Mouse (Mus musculus) limb, embryonic 11.5 days (tissue): ENCODE measurements around the gene Lmod1. TPM values are rescaled to one million over a fixed set of nuclear protein-coding genes. Genes with fewer than 3 reads are reported as not detected.

ENCODE experiments used
- ATAC-seq: fragments of 200-750 bp; cut with Nextera tagmentation; 2 replicates; pipeline ENCODE4 v1.8.0; 2017; ENCODE audit warnings: low read depth; ENCODE audit not compliant: insufficient number of reproducible peaks, low FRiP score, low TSS enrichment
- DNase-seq: peaks from one replicate; pipeline ENCODE4 v3.0.0-alpha.2; 2015; ENCODE audit warnings: low spot score
- H3K27ac ChIP-seq: fragments of 300-500 bp; sonication (generic); replicated peaks from 2 replicates; pipeline ENCODE4 v1.5.1; 2014; ENCODE audit warnings: low read depth, mild to moderate bottlenecking, low read length
- H3K27me3 ChIP-seq: fragments of 300-500 bp; sonication (generic); 2 replicates; pipeline ENCODE4 v1.6.1; 2014; ENCODE audit warnings: mild to moderate bottlenecking, low read length, mixed read lengths; ENCODE audit not compliant: control insufficient read depth, insufficient read depth
- H3K36me3 ChIP-seq: fragments of 300-500 bp; sonication (generic); 2 replicates; pipeline ENCODE4 v1.6.1; 2014; ENCODE audit warnings: mild to moderate bottlenecking, low read length, moderate library complexity, mixed read lengths; ENCODE audit not compliant: control insufficient read depth, insufficient read depth
- H3K4me1 ChIP-seq: fragments of 300-500 bp; sonication (generic); 2 replicates; pipeline ENCODE4 v1.6.1; 2014; ENCODE audit warnings: low read length, mixed read lengths; ENCODE audit not compliant: control insufficient read depth, insufficient read depth
- H3K4me2 ChIP-seq: fragments of 300-500 bp; sonication (generic); 2 replicates; pipeline ENCODE4 v1.6.1; 2014; ENCODE audit warnings: low read depth, mild to moderate bottlenecking, moderate library complexity; ENCODE audit not compliant: severe bottlenecking
- H3K4me3 ChIP-seq: fragments of 300-500 bp; sonication (generic); 2 replicates; pipeline ENCODE4 v1.5.1; 2014; ENCODE audit warnings: low read depth, low read length
- H3K9ac ChIP-seq: fragments of 300-500 bp; sonication (generic); 2 replicates; pipeline ENCODE4 v1.6.1; 2014; ENCODE audit warnings: mild to moderate bottlenecking, low read length
- H3K9me3 ChIP-seq: fragments of 300-500 bp; sonication (generic); 2 replicates; pipeline ENCODE4 v1.6.1; 2016; ENCODE audit warnings: low read length; ENCODE audit not compliant: control insufficient read depth
- WGBS: fragments of 180-500 bp; shearing (Covaris S2); extraction: QIAGEN DNeasy Blood & Tissue Kit; methylation state at CpG from one replicate; pipeline ENCODE4 v1.1.7; 2014; 5-methylcytosine and 5-hydroxymethylcytosine counted together
- polyA plus RNA-seq: library from polyadenylated mRNA; unstranded; fragments of >200 nt; fragmentation: Nextera tagmentation; extraction: Ambion mirVana; gene quantifications from 2 replicates; pipeline ENCODE4 v1.2.1, GENCODE M21; 2014

Gene Lmod1
- polyA plus RNA-seq, 1 experiment from 2014 or later: 0.39 TPM

DNA sequence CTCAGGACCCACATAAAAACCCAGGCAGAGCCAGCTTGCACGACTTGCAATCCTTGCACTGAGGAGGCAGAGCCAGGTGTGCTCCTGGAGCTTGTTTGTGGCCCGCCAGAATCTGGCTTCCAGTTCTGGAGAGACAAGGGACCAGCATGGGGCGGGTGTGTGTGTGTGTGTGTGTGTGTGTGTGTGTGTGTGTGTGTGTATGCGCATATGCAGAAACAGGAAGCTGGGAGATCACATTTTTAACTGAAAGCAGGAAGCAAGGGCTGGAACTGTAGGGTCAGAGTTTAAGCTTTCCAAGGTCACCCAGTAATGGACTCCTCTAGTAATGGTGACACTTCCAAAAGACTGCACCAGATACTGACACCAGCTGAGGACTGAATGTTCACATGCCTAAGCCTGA lies 19.4 kb downstream of the Lmod1 start:
- no peak for ATAC-seq
- Histone ChIP-seq H3K9me3 (no peaks in the 10 kb centered on the region), H3K36me3 (no peaks in the 10 kb centered on the region), H3K4me3 (no peak overlapping the region), H3K9ac (no peak overlapping the region), H3K27ac (no peak overlapping the region), H3K4me2 (no peak overlapping the region), H3K4me1 (0 out of 2 replicates have a peak, but pooled peaks cover 2% of the 10 kb centered on the region), H3K27me3 (no peaks in the 10 kb centered on the region)
- 49% methylated on average over 4 of the region's 4 CpGs for WGBS
- DNase-seq: no peak

DNA sequence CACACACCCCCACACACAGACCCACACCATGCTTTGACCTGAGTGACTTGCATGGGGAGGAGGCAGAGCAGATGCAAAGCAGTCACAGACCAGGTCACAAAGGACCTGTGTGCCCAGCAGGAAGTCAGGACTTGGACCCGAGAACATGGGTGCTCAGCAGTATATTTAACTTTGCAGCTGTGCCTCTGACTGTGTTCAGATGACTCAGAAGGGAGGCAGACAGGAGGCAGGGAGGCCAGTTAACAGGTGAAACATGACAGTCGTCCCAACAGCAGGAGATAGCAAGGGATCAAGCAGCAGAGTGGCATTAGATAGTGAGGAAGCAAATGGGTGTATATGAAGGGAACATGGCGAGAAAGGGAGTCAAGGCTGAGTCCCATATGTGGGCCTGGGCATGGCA lies 22.3 kb downstream of the Lmod1 start:
- WGBS: 67% methylated on average over 3 of the region's 3 CpGs
- Histone ChIP-seq H3K9ac (no peak overlapping the region), H3K4me1 (0 out of 2 replicates have a peak, but pooled peaks cover 2% of the 10 kb centered on the region), H3K9me3 (no peaks in the 10 kb centered on the region), H3K4me2 (no peak overlapping the region), H3K27ac (no peak overlapping the region), H3K27me3 (no peaks in the 10 kb centered on the region), H3K36me3 (no peaks in the 10 kb centered on the region), H3K4me3 (no peak overlapping the region)
- ATAC-seq (no peak), DNase-seq (no peak)

DNA sequence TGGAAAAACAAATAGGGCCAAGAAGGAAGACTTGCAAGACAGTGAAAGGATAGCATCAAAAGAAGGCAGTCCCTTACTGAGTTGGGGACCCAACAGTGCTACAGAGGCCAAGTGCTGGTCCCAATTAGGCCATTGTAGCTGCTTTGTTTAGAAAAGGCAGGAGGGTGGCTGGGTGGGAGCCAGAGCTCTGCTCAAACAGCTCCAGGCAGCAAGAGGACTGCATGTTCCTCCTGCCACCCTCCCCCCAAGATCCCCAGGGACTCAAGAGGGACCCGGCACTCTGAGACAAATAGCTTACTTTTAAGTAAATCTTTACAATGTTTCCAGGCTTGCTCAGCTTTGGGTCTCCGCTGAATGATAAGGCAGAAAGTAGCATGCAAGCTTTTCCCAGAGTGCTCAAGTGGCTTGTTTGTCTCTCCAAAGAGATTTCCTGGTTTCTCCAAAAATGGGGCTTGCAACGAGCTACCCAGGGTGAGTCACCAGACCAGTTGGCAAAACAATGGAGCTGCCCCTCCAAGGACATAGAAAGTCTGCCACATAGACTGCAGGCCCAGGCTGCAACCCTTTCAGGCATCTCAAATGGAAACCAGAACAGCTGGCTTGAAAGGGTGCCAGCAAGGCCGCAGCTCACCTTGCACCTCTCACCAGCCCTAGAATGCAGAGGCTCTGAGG lies 23.0 kb downstream of the Lmod1 start:
- no peak overlapping the region for H3K4me2 ChIP-seq
- H3K27me3 ChIP-seq: no peaks in the 10 kb centered on the region
- no peaks in the 10 kb centered on the region for H3K9me3 ChIP-seq
- H3K4me3 ChIP-seq: no peak overlapping the region
- ATAC-seq (no peak), DNase-seq (no peak)
- no peaks in the 10 kb centered on the region for H3K36me3 ChIP-seq
- 64% methylated on average over 4 of the region's 4 CpGs for WGBS
- no peak overlapping the region for H3K27ac ChIP-seq
- H3K4me1 ChIP-seq: 0 out of 2 replicates have a peak, but pooled peaks cover 2% of the 10 kb centered on the region
- no peak overlapping the region for H3K9ac ChIP-seq

DNA sequence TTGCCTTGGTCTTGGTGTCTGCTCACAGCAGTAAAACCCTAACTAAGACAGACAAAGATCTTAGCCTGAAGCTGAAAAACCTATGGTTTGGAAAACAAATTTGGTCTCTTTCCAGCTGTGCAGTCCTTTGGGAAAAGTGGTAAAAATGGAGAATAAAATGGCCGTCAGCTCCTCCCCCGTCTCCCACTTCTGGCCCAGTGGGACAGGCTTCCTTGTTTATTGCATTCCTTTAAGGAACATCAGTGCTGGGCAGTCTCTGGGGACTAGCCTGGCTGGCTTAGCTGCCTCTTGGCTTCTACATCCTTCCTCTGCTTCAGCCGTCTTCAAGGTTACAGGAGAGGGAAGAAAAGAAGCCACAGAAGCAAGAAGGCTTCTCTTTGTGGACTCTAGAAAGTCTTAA lies 27.3 kb downstream of the Lmod1 start:
- ATAC-seq (no peak), DNase-seq (no peak)
- Histone ChIP-seq H3K36me3 (no peaks in the 10 kb centered on the region), H3K27me3 (no peaks in the 10 kb centered on the region), H3K9me3 (no peaks in the 10 kb centered on the region), H3K27ac (no peak overlapping the region), H3K9ac (no peak overlapping the region), H3K4me2 (no peak overlapping the region), H3K4me3 (no peak overlapping the region), H3K4me1 (0 out of 2 replicates have a peak, but pooled peaks cover 2% of the 10 kb centered on the region)
- 71% methylated on average over 3 of the region's 3 CpGs for WGBS

- H3K4me3 ChIP-seq: no peak overlapping the region
- ATAC-seq (no peak), DNase-seq (no peak)
- no peaks in the 10 kb centered on the region for H3K4me1 ChIP-seq
- H3K27me3 ChIP-seq: no peaks in the 10 kb centered on the region
- no peaks in the 10 kb centered on the region for H3K9me3 ChIP-seq
- WGBS: 13% methylated on average over 2 of the region's 2 CpGs
- no peak overlapping the region for H3K9ac ChIP-seq
- no peaks in the 10 kb centered on the region for H3K36me3 ChIP-seq
- no peak overlapping the region for H3K27ac ChIP-seq
- no peak overlapping the region for H3K4me2 ChIP-seq
These were observed 34.5 kb downstream of the Lmod1 start for GRCm38 (mm10) chr1:135359071-135359470.

DNA sequence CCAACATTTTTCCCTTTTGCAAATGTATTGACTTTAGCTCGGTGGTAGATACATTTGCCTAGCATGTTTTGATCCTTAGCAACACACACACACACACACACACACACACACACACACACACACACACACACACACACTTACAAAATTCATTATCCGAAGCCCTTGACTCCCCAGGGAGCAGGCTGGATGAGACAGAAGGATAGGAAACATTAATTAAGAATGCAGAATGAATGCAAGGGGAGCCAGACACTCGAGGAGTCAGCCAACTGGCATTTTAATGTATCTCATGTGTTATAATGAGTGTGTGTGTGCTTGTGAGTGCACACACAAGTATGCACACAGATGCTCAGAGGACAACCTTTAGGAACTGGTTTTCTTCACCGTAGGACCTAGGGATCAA lies 36.9 kb downstream of the Lmod1 start:
- WGBS: 87% methylated on average over 4 of the region's 4 CpGs
- H3K27ac ChIP-seq: no peak overlapping the region
- ATAC-seq (no peak), DNase-seq (no peak)
- no peaks in the 10 kb centered on the region for H3K36me3 ChIP-seq
- H3K27me3 ChIP-seq: no peaks in the 10 kb centered on the region
- H3K9me3 ChIP-seq: no peaks in the 10 kb centered on the region
- H3K4me3 ChIP-seq: no peak overlapping the region
- H3K9ac ChIP-seq: no peak overlapping the region
- no peaks in the 10 kb centered on the region for H3K4me1 ChIP-seq
- H3K4me2 ChIP-seq: no peak overlapping the region

- no peak overlapping the region for H3K9ac ChIP-seq
- H3K27me3 ChIP-seq: no peaks in the 10 kb centered on the region
- H3K4me3 ChIP-seq: no peak overlapping the region
- no peaks in the 10 kb centered on the region for H3K36me3 ChIP-seq
- H3K4me2 ChIP-seq: no peak overlapping the region
- DNase-seq: no peak
- H3K27ac ChIP-seq: no peak overlapping the region
- no peaks in the 10 kb centered on the region for H3K4me1 ChIP-seq
- H3K9me3 ChIP-seq: no peaks in the 10 kb centered on the region
- ATAC-seq: no peak
These were observed 37.5 kb downstream of the Lmod1 start for GRCm38 (mm10) chr1:135362115-135362514.

GRCm38 (mm10) chr1:135363446-135363845 lies 38.8 kb downstream of the Lmod1 start:
- 91% methylated on average over 8 of the region's 8 CpGs for WGBS
- ATAC-seq (no peak), DNase-seq (no peak)
- Histone ChIP-seq H3K4me1 (peaks cover 3% of the 10 kb centered on the region; the same call in 1 of the 2 replicates), H3K36me3 (no peaks in the 10 kb centered on the region), H3K9me3 (no peaks in the 10 kb centered on the region), H3K4me3 (no peak overlapping the region), H3K27ac (no peak overlapping the region), H3K27me3 (no peaks in the 10 kb centered on the region), H3K4me2 (no peak overlapping the region), H3K9ac (no peak overlapping the region)

GRCm38 (mm10) chr1:135366380-135366779 lies 41.8 kb downstream of the Lmod1 start:
- no peaks in the 10 kb centered on the region for H3K9me3 ChIP-seq
- H3K4me1 ChIP-seq: peaks cover 9% of the 10 kb centered on the region; the same call in 1 of the 2 replicates
- ATAC-seq: no peak
- no peak overlapping the region for H3K9ac ChIP-seq
- H3K27me3 ChIP-seq: no peaks in the 10 kb centered on the region
- H3K36me3 ChIP-seq: no peaks in the 10 kb centered on the region
- H3K4me2 ChIP-seq: no peak overlapping the region
- DNase-seq: no peak
- no peak overlapping the region for H3K4me3 ChIP-seq
- H3K27ac ChIP-seq: no peak overlapping the region
